Mouse (Mus musculus) right cerebral cortex, postnatal 25 days (tissue): ENCODE measurements around the gene Gm21541.
"Not testable (repeated sequence)": the region's sequence is repeated elsewhere in the genome, so short reads cannot be mapped to it uniquely, and the experiment has no call there.

ENCODE experiments used
- DNase-seq: peaks from one replicate; pipeline ENCODE4 v3.0.0; 2022

Gene Gm21541

GRCm38 (mm10) chr4:41903310-41903709, at the start of gene Gm21541:
Gm21541 (plus strand) TSS chr4:41903610.
- DNase-seq = not testable (repeated sequence)

GRCm38 (mm10) chr4:41941272-41941671, 37.9 kb downstream of the Gm21541 start, which contains the start of gene Gm20878:
Gm20878 (plus strand) TSS chr4:41941572.
- DNase-seq = not testable (repeated sequence)
